Mouse (Mus musculus): ENCODE results near the gene Cfap77.

GRCm38 (mm10) chr2:28961636-28962035 lies 93.2 kb downstream of the Cfap77 start:
- no peak for TF ChIP-seq POLR2A (IDR thresholded peaks at IDR 0.05; ENCODE audit: borderline replicate concordance, low read depth, low read length)
- no peak for TF ChIP-seq CTCF (IDR thresholded peaks at IDR 0.05; ENCODE audit: low read depth, low read length)
